Comparison of ENCODE assay signal across 10 mouse cellular contexts in the genomic region with DNA sequence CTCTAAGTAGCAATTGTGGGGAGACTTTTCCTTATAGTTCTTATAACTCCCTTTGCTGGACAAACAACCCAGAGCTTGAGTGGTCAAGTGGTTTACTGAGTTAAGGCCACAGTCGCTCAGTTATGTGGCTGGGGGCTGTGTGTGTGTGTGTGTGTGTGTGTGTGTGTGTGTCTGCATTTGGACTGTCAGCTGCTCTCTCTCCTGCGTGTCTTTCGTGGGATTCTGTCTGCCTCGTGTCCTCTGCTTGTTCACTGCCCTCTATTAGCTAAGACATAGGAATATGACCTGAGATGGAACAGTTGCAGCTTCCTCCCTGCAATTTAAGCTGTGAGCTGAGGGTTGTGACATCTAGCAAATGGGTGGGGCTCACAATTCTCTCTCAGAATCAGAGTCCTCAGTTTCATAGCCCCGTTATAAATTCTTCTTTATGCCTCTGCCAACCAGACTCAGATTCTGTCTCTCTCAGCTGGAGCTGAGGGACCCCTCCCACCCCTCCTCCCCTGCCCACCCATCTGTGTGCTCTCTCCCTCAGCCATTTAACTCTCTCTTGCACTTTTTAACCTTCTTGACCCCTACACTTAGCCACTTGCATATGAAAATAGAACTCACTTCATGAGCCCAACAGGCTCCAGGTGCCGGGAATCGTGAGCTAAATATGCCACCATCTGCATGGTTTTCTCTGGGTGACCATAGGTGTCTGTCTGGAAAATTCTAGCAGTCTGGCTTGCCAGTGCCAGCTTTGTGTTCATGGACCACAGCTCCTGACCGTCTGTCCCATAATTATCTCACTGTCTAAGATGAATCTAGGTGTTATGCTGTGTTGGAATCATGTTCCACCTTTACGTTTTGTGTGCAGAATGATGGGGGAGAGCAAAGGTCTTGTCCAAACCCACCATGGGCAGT.
DNase-seq lines count a peak whose midpoint lies in the region; ATAC-seq lines count a peak whose summit lies in the region.
"Had no signal": no experiment of that assay in that cellular context is flagged by ENCODE, and none has a peak within 500 bp of the region (broad histone marks: within the 10 kb centered on the region; RNA-seq: fewer than 3 reads in every experiment).

No protein-coding gene starts in this region.

- no peaks in the 10 kb centered on the region for H3K9me3 ChIP-seq in heart, embryonic 16.5 days (replicated peaks; ENCODE audit: control insufficient read depth, low read length)
- no peaks in the 10 kb centered on the region for H3K9me3 ChIP-seq in midbrain, embryonic 13.5 days
- H3K9me3 ChIP-seq in midbrain, embryonic 15.5 days: no peaks in the 10 kb centered on the region
- H3K9me3 ChIP-seq in hindbrain, embryonic 14.5 days (ENCODE audit: control insufficient read depth, low read length): no peaks in the 10 kb centered on the region
- no peaks in the 10 kb centered on the region for H3K9me3 ChIP-seq in stomach, embryonic 16.5 days (replicated peaks; ENCODE audit: control insufficient read depth, low read length)
- H3K9me3 ChIP-seq: embryonic facial prominence, embryonic 15.5 days had no signal

- H3K27ac ChIP-seq in heart, embryonic 16.5 days (ENCODE audit: low read length): peak overlapping the region; percentile 74
- peak overlapping the region; percentile 27; the same call in 1 of the 2 replicates for H3K27ac ChIP-seq in midbrain, embryonic 13.5 days
- no peak overlapping the region for H3K27ac ChIP-seq in midbrain, embryonic 15.5 days
- H3K27ac ChIP-seq in hindbrain, embryonic 14.5 days: peak overlapping the region; percentile 57; the same call in 1 of the 2 replicates
- H3K27ac ChIP-seq in stomach, embryonic 16.5 days (ENCODE audit: low read length): peak overlapping the region; percentile 57
- H3K27ac ChIP-seq: embryonic facial prominence, embryonic 15.5 days had no signal

- no peak overlapping the region for H3K4me2 ChIP-seq in heart, embryonic 16.5 days (ENCODE audit: low read depth, low read length)
- no peak overlapping the region for H3K4me2 ChIP-seq in midbrain, embryonic 13.5 days (replicated peaks)
- H3K4me2 ChIP-seq in midbrain, embryonic 15.5 days: no peak overlapping the region
- no peak overlapping the region for H3K4me2 ChIP-seq in hindbrain, embryonic 14.5 days (replicated peaks)
- H3K4me2 ChIP-seq in stomach, embryonic 16.5 days (ENCODE audit: low read depth, low read length): peak overlapping the region; percentile 20; the same call in 1 of the 2 replicates
- H3K4me2 ChIP-seq: embryonic facial prominence, embryonic 15.5 days had no signal

- no peaks in the 10 kb centered on the region for H3K36me3 ChIP-seq in heart, embryonic 16.5 days (ENCODE audit: control insufficient read depth, insufficient read depth)
- H3K36me3 ChIP-seq in midbrain, embryonic 13.5 days: no peaks in the 10 kb centered on the region
- H3K36me3 ChIP-seq in midbrain, embryonic 15.5 days (replicated peaks): no peaks in the 10 kb centered on the region
- H3K36me3 ChIP-seq in hindbrain, embryonic 14.5 days (replicated peaks; ENCODE audit: control insufficient read depth, insufficient read depth): no peaks in the 10 kb centered on the region
- H3K36me3 ChIP-seq in stomach, embryonic 16.5 days (ENCODE audit: control insufficient read depth, insufficient read depth, low read length): no peaks in the 10 kb centered on the region
- H3K36me3 ChIP-seq: embryonic facial prominence, embryonic 15.5 days had no signal

- DNase-seq in heart, adult 18-20 months: no peak
- no peak for DNase-seq in hindbrain, embryonic 14.5 days (ENCODE audit: low spot score)
- no peak for DNase-seq in spleen, adult 18-20 months
- no peak for DNase-seq in adrenal gland, postnatal 10 days
- DNase-seq: adrenal gland, postnatal 14 days had no signal

- no peaks in the 10 kb centered on the region for H3K27me3 ChIP-seq in heart, embryonic 16.5 days (ENCODE audit: control insufficient read depth, insufficient read depth, low read length)
- no peaks in the 10 kb centered on the region for H3K27me3 ChIP-seq in midbrain, embryonic 13.5 days
- no peaks in the 10 kb centered on the region for H3K27me3 ChIP-seq in midbrain, embryonic 15.5 days (replicated peaks)
- no peaks in the 10 kb centered on the region for H3K27me3 ChIP-seq in hindbrain, embryonic 14.5 days (ENCODE audit: control insufficient read depth, insufficient read depth, low read length)
- no peaks in the 10 kb centered on the region for H3K27me3 ChIP-seq in stomach, embryonic 16.5 days (ENCODE audit: control insufficient read depth, insufficient read depth, low read length)
- H3K27me3 ChIP-seq: embryonic facial prominence, embryonic 15.5 days had no signal

- no peak overlapping the region for H3K4me3 ChIP-seq in heart, embryonic 16.5 days (ENCODE audit: low read length)
- H3K4me3 ChIP-seq in midbrain, embryonic 13.5 days (replicated peaks): no peak overlapping the region
- no peak overlapping the region for H3K4me3 ChIP-seq in midbrain, embryonic 15.5 days
- no peak overlapping the region for H3K4me3 ChIP-seq in hindbrain, embryonic 14.5 days (replicated peaks; ENCODE audit: low read length)
- H3K4me3 ChIP-seq in stomach, embryonic 16.5 days (replicated peaks; ENCODE audit: low read length): no peak overlapping the region
- H3K4me3 ChIP-seq: embryonic facial prominence, embryonic 15.5 days had no signal

- peaks cover 26% of the 10 kb centered on the region for H3K4me1 ChIP-seq in heart, embryonic 16.5 days (ENCODE audit: control insufficient read depth, insufficient read depth, low read length)
- H3K4me1 ChIP-seq in midbrain, embryonic 13.5 days (replicated peaks): peaks cover 63% of the 10 kb centered on the region
- H3K4me1 ChIP-seq in midbrain, embryonic 15.5 days: peaks cover 46% of the 10 kb centered on the region
- peaks cover 42% of the 10 kb centered on the region for H3K4me1 ChIP-seq in hindbrain, embryonic 14.5 days (replicated peaks; ENCODE audit: control insufficient read depth, insufficient read depth, low read length)
- H3K4me1 ChIP-seq in stomach, embryonic 16.5 days (ENCODE audit: control insufficient read depth, insufficient read depth, low read length): peaks cover 22% of the 10 kb centered on the region; the same call in 1 of the 2 replicates

- ATAC-seq in heart, embryonic 16.5 days (replicated peaks; ENCODE audit: extremely low read depth, insufficient read depth, low FRiP score): 0 out of 2 replicates have a peak, but pooled peaks have one; percentile 19
- no peak for ATAC-seq in midbrain, embryonic 13.5 days
- ATAC-seq in midbrain, embryonic 15.5 days (replicated peaks): no peak
- ATAC-seq in hindbrain, embryonic 14.5 days (ENCODE audit: low FRiP score): no peak
- peak; percentile 29; the same call in 1 of the 2 replicates for ATAC-seq in stomach, embryonic 16.5 days (ENCODE audit: insufficient read depth, low FRiP score)

- peak overlapping the region; percentile 53 for H3K9ac ChIP-seq in heart, embryonic 16.5 days (ENCODE audit: low read length)
- H3K9ac ChIP-seq in midbrain, embryonic 13.5 days (replicated peaks): no peak overlapping the region
- H3K9ac ChIP-seq in midbrain, embryonic 15.5 days: no peak overlapping the region
- peak overlapping the region; percentile 4; the same call in 1 of the 2 replicates for H3K9ac ChIP-seq in hindbrain, embryonic 14.5 days
- H3K9ac ChIP-seq in stomach, embryonic 16.5 days (ENCODE audit: low read length): no peak overlapping the region
- H3K9ac ChIP-seq: embryonic facial prominence, embryonic 15.5 days had no signal

- WGBS in heart, embryonic 16.5 days: 46% methylated on average over 9 of the region's 9 CpGs
- 52% methylated on average over 9 of the region's 9 CpGs for WGBS in midbrain, embryonic 13.5 days
- 49% methylated on average over 9 of the region's 9 CpGs for WGBS in midbrain, embryonic 15.5 days
- WGBS in hindbrain, embryonic 14.5 days: 47% methylated on average over 9 of the region's 9 CpGs
- 45% methylated on average over 9 of the region's 9 CpGs for WGBS in stomach, embryonic 16.5 days

Comparison
In these comparisons a context has a peak if more than half of its experiments do, and no peak if none do; other contexts are left out.
1. ATAC-seq: peak in heart, embryonic 16.5 days (single experiment) and stomach, embryonic 16.5 days (single experiment); none in midbrain, embryonic 13.5 days (single experiment), midbrain, embryonic 15.5 days (single experiment) and hindbrain, embryonic 14.5 days (single experiment).
2. H3K9ac ChIP-seq: peak in heart, embryonic 16.5 days (single experiment) and hindbrain, embryonic 14.5 days (single experiment); none in midbrain, embryonic 13.5 days (single experiment), midbrain, embryonic 15.5 days (single experiment) and stomach, embryonic 16.5 days (single experiment).